Mouse (Mus musculus): ENCODE measurements around the gene Kpnb1.

GRCm38 (mm10) chr11:97115797-97116196 is 71.9 kb downstream of the Kpnb1 start:
- TF ChIP-seq CTCF (IDR thresholded peaks at IDR 0.05; ENCODE audit: low read depth, low read length) (no peak), POLR2A (IDR thresholded peaks at IDR 0.05; ENCODE audit: borderline replicate concordance, low read depth, low read length) (no peak)

Data from bone marrow macrophage, adult 2 months (primary cell).